Comparison of ENCODE assay signal across 13 mouse cellular contexts in the genomic region with DNA sequence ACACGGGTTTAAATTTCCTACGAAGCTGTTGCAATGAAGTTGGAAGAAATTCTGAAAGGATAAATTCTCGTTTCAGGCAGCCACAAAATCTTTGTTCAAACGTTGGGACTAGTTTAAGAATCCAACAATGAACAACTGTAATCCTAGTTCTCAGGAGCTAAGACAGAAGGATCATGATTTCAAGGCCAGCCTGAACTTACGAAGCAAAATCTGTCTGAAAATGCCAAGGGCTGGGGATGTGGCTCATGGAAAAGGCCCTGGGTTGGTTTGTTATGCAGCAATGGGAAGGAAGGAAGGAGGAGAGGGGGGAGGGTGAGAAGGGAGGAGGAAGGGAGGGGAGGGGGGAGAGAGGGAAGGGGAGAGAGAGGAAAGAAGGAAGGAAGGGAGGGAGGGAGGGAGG.
"Had no signal": no experiment of that assay in that cellular context is flagged by ENCODE, and none has a peak within 500 bp of the region (broad histone marks: within the 10 kb centered on the region; RNA-seq: fewer than 3 reads in every experiment).

No protein-coding gene starts in this region.

- DNase-seq: lung, adult 18-20 months; lung, embryonic 14.5 days; lung, postnatal 14 days; lung, postnatal 4 days; midbrain, embryonic 14.5 days; retina, postnatal 1 day; right cerebral cortex, adult 18-20 months; right cerebral cortex, postnatal 25 days; right cerebral cortex, postnatal 4 days; spleen, adult 18-20 months; thymus, adult 18-20 months; thymus, postnatal 14 days; thymus, postnatal 36 days had no signal
